Mouse (Mus musculus) activated CD4-positive, CD25-positive, alpha-beta regulatory T cell, adult 4 months (primary cell): ENCODE data around the gene Zdhhc25. TPM values are rescaled to one million over a fixed set of nuclear protein-coding genes. Genes with fewer than 3 reads are reported as not detected.

ENCODE experiments used
- ATAC-seq: one replicate; pipeline ENCODE4 v1.8.0; 2017
- polyA plus RNA-seq, 2 experiments: library from polyadenylated mRNA; unstranded; fragments of 100-300 nt; shearing (Covaris generic); gene quantifications; one replicate each; pipeline ENCODE4 v1.2.1; 2017

Zdhhc25 gene
- polyA plus RNA-seq, result not detected

DNA sequence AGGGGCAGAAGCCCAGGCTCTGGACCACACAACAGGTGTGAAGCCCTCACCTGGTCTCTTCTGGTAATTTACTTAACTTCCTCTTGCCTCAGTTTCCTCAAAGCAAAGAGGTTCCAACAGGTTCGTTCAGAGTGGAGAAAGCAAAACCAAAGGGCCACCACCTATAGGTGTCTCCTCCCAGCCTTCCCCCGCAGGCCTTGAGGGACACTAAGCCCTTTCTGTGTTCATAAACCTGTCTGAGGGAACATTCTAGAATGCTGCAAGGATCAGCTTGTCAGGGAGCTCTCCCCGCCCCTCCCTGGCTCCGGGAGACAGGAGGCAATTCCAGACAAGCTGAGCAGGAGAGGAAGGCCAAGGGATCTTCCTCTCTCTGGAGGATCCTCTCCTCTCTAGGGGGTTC, at the start of gene Zdhhc25:
Gene Zdhhc25, plus strand, starts transcription at position 301 of the 400 bp plus-strand sequence.
- ATAC-seq, result no peak

DNA sequence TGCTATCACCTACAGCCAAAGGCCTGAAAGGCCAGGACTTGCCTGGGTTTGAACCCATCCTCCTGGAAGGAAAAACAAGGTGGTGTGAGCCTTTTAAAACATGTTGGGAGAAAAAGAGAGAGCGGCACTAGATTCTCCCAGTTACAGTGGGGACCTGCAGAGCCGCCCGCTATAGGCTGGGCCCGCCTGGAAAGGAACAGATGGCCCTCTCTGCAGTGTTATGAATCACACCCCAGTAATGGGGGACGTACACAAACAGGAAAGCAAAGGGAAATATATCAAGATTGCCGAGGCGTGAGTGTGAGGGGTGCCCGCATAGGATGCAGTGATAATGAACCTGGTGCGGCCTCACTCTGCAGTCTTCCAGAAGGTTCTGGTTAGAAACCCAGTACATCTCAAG, 47.2 kb upstream of the Zdhhc25 start:
- ATAC-seq, result no peak

DNA sequence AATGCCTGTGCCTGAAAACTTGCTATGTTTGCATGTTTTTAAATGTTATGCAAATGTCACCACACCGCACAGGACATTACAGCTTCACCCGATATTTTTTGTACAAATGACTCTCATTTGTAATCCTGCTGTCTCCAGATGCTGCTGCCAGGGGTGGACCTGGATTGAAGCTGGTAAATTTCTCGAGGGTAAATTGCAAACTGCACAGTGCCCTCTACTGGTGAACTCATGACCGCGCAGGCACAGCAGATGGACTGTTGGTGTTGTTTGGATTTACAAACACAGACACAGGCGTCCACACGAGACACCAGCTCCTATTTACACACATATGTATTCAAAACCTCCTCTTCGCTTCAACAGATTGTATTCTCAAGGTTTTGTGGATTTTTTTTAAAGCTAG, 44.6 kb upstream of the Zdhhc25 start:
- no peak for ATAC-seq

- ATAC-seq, result no peak
Measured at GRCm38 (mm10) chr15:88560637-88561036, 39.5 kb upstream of the Zdhhc25 start.

DNA sequence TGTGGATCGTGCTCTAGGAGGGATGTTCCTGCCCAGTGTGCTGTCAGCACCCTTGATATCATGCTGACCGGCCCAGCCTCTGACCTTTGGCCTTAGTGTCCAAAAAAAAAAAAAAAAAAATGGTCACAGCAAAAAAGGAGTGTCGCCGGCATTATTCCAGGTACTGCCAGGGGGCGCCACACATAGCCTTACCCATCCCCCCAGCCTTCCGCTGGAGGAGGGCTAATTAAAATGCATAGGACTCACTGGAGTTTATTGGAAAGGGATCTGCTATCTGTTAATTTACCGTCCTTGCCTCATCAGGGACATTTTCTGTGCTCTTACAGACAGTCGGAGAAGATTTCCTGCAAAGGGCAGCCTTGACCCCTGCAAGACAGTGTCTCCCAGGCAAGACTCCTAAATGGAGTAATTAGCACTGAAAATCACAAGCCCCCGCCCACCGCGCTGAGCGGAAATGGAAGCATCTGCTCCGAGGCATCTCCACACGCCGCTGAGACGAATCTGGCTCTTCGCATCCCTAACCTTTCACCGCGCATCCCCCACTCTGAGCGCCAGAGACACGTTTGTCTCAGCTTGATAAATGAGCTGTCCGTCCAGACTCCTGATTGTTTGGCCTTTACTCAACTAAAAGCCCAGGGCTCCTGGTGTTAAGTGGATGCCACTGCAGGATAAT, 38.9 kb upstream of the Zdhhc25 start:
- no peak for ATAC-seq

DNA sequence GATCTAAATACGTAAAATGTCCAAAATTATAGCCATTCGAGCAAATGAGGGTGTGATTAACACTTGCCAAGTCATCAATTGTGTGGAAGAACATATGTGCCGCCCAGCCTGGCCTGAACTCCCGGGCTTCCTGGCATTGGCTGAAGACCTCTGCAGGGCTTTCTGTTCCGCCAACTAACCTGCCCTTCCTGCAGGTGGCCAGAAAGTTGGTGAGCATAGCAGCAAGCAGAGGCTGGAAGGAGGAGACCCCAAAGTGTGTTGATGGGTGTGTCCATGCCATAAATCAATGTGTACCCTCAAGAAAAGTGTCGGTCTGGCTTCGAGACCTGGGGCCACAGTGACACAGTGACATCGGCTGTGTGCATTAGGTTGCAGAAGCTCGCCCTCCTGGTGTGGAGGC, 34.8 kb upstream of the Zdhhc25 start:
- no peak for ATAC-seq

DNA sequence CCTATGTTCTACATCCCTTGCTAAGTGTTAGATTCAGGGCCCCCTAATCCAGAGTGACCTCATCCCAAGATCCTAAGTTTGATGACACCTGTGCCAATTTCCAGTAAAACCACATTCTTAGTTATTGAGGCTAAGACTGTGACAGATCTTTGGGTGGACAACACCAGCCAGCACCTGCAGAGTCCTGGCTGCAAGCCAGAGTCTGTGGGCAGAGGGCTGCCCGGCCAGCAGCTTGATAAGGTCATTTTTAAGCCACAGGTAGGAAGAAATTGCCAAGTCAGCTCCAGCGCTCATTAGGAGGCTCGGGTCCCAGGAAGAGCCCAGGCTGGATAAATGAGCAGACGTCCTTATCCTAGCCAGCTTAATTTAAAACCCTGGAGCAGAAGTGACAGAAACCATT, 34.3 kb upstream of the Zdhhc25 start:
- ATAC-seq, result no peak

DNA sequence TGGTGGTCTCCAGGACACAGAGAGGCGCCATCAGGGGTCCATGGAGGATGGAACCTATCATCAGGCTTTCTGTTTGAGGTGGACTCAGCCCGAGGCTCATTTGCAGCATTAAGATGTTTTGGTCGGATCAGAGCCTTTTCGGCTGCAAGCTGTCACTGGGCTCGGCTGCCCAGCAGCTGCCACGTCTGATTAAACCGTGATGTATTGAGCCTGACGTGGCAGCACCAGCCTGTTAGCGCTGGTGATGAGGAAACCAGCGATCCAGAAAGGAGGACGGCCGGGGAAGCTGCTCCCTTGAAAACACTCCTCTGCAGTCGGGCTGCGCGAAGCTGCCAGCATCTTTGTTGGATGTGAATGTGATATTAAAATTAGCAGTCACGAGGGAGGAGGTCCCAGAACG, 29.4 kb upstream of the Zdhhc25 start:
- no peak for ATAC-seq

DNA sequence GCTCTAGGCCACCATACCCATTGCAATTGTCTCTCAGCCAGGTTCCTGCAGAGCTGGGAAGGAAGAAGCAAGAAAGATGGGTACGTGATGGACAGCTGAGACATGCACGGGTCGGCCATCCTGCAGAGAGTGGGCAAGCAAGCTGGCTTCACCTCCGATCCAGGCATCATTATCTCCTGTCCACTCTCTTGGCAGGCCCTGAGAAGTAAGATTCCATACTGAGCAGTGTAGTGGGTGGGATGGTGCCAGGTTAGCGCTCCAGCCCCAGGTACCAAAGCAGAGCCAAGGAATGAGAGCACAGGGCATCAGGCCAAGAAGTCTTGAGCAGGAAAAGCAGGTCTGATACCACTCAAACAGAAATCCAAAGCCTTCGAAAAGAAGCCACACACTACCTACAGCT, 20.6 kb upstream of the Zdhhc25 start:
- ATAC-seq, result no peak

DNA sequence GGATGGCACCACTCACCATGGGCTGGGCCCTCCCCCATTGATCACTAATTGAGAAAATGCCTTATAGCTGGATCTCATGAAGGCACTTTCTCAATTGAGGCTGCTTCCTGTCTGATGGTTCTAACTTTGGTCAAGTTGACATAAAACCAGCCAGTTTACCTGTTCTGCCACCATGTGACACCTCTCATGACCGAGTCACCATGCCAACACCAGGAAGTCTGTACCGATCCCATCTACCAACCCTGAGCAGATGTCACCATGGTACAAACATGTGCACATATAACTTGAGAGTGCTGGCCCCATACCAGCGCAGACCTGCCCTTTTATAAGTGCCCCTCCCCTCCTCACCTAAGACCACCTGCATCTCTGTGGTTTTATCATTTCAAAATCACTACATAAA, 2.4 kb downstream of the Zdhhc25 start:
- ATAC-seq, result no peak

DNA sequence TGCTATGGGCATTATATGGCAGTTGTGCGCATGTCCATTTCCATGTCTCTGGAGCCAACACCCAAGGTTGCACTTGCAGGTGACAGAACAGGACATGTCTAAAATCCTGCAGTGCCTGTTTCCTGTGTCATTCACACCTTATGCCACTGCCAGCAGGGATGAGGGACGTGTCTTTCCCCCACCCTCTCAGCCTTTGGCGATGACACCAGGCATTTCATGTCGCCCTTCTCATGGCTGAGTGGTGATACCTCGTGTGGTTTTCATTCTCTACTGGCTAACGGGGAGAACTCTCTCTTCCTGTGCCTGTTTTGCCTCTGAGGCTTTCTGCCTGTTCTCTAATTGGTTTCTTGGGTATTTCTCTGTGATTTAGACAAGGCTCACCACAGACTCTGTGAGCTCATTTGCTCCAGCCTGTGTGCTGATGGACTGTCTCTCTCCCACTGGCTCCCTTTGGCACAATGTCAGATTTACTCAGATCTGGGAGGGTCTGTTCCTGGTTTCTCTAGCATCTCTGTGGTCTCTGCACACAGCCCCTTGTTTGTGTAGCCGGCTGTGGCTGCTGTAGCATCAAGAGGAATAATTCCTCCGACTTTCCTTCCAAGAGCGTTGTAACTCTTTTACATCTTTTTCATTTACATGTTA, 3.1 kb downstream of the Zdhhc25 start:
- ATAC-seq, result no peak

- no peak for ATAC-seq
Measured at GRCm38 (mm10) chr15:88603733-88604119, 3.6 kb downstream of the Zdhhc25 start.

GRCm38 (mm10) chr15:88604669-88605414, 4.7 kb downstream of the Zdhhc25 start:
- ATAC-seq, result no peak

- no peak for ATAC-seq
Measured at GRCm38 (mm10) chr15:88605415-88605785, 5.3 kb downstream of the Zdhhc25 start.

GRCm38 (mm10) chr15:88617125-88617524, 17.0 kb downstream of the Zdhhc25 start:
- ATAC-seq, result no peak

GRCm38 (mm10) chr15:88618008-88618773, 18.1 kb downstream of the Zdhhc25 start:
- ATAC-seq, result no peak

- no peak for ATAC-seq
Measured at GRCm38 (mm10) chr15:88620017-88620416, 19.9 kb downstream of the Zdhhc25 start.

DNA sequence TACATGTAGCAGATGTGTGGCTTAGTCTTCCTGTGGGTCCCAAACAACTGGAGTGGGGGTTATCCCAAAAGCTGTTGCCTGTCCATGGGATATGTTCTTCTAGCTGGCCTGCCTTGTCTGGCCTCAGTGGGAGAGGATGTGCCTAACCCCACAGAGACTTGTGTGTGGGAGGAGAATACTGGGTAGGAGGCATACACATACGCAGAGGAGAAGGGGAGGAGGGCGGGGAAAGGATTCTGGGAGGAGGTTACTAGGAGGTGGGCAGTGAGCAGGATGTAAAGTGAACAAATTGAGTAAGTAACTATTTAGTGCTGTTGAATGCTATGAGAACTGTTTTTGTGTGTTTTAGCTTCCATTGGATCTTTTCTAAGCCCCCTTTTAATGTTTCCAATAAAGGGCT, 23.8 kb downstream of the Zdhhc25 start:
- no peak for ATAC-seq

GRCm38 (mm10) chr15:88624874-88625277, 24.8 kb downstream of the Zdhhc25 start:
- ATAC-seq, result no peak

GRCm38 (mm10) chr15:88625303-88626066, 25.4 kb downstream of the Zdhhc25 start:
- no peak for ATAC-seq

- no peak for ATAC-seq
Measured at GRCm38 (mm10) chr15:88626886-88627488, 26.9 kb downstream of the Zdhhc25 start.

DNA sequence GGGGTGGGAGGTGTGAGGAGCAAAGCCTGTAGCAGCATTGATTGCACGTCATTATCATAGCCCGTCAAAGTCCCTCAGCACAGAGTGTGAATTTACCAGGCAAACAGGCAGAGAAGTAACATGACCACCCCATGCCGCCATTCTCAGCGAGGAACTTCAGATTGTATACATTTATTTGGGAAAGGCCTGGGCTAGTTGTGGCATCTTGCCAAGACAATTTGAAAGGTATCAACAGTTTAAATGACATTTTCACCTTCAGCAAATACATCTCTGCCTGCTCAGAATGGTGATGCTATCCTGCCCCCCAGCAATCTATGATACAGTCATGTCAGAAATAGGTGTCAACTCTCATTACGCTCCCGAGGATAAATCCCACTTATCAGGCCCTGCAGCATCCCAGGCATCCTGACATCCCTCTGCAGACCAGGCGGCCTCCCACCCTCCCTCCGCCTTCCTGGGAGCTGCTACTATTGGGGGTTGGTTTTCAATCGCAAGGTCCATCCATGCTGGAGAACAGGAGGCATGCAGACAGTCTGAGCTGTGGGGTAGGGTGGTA, 28.8 kb downstream of the Zdhhc25 start:
- no peak for ATAC-seq
